Mouse (Mus musculus) heart, embryonic 16.5 days (tissue): ENCODE data around the gene Abca6. TPM values are rescaled to one million over a fixed set of nuclear protein-coding genes. Genes with fewer than 3 reads are reported as not detected.

Source experiments
- ATAC-seq: fragments of 200-750 bp; cut with Nextera tagmentation; replicated peaks from 2 replicates; pipeline ENCODE4 v1.8.0; 2017; ENCODE audit warnings: moderate number of reproducible peaks; ENCODE audit not compliant: insufficient read depth, low FRiP score; ENCODE audit errors: extremely low read depth
- H3K27ac ChIP-seq: fragments of 300-500 bp; sonication (generic); 2 replicates; pipeline ENCODE4 v1.5.1; 2014; ENCODE audit warnings: mild to moderate bottlenecking, low read length, control low read depth, moderate library complexity
- H3K27me3 ChIP-seq: fragments of 300-500 bp; sonication (generic); 2 replicates; pipeline ENCODE4 v1.6.1; 2014; ENCODE audit warnings: low read length, mixed read lengths; ENCODE audit not compliant: control insufficient read depth, insufficient read depth
- H3K36me3 ChIP-seq: fragments of 300-500 bp; sonication (generic); 2 replicates; pipeline ENCODE4 v1.6.1; 2014; ENCODE audit not compliant: control insufficient read depth, insufficient read depth
- H3K4me1 ChIP-seq: fragments of 300-500 bp; sonication (generic); 2 replicates; pipeline ENCODE4 v1.6.1; 2014; ENCODE audit warnings: low read length, mixed read lengths; ENCODE audit not compliant: control insufficient read depth, insufficient read depth
- H3K4me2 ChIP-seq: fragments of 300-500 bp; sonication (generic); 2 replicates; pipeline ENCODE4 v1.6.1; 2014; ENCODE audit warnings: low read depth, mild to moderate bottlenecking, control low read depth, low read length
- H3K4me3 ChIP-seq: fragments of 300-500 bp; sonication (generic); 2 replicates; pipeline ENCODE4 v1.5.1; 2014; ENCODE audit warnings: mild to moderate bottlenecking, control low read depth, low read length
- H3K9ac ChIP-seq: fragments of 300-500 bp; sonication (generic); 2 replicates; pipeline ENCODE4 v1.6.1; 2014; ENCODE audit warnings: low read length, control low read depth
- H3K9me3 ChIP-seq: fragments of 300-500 bp; sonication (generic); replicated peaks from 2 replicates; pipeline ENCODE4 v1.6.1; 2016; ENCODE audit warnings: low read length; ENCODE audit not compliant: control insufficient read depth
- WGBS: fragments of 180-500 bp; shearing (Covaris S2); extraction: QIAGEN DNeasy Blood & Tissue Kit; methylation state at CpG from one replicate; pipeline ENCODE4 v1.1.7; 2014; 5-methylcytosine and 5-hydroxymethylcytosine counted together
- polyA plus RNA-seq: library from polyadenylated mRNA; unstranded; fragments of >200 nt; fragmentation: Nextera tagmentation; extraction: Ambion mirVana; gene quantifications from 2 replicates; pipeline ENCODE4 v1.2.1, GENCODE M21; 2015

The Abca6 gene
- polyA plus RNA-seq, 1 experiment from 2014 or later: 1.2 TPM

DNA sequence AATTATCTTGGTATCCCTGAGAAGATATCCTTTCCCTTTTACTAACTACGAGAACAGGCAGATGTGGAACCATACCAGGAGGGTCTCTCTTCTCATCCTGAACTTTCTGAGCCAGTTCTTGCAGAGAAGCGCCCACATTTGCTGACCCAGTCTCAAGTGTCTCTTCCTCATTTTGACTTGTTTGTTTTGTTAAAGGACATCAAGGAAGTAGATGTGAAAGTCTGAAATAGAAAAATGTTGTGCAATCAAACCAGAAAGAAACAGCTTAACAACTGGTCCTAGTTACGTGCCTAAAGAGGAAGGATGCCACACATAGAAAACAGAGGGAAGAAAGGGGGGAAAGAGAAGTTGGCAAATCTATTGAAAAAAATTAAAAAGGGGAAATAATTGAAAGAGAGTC lies 85.8 kb downstream of the Abca6 start:
- H3K4me2 ChIP-seq: no peak overlapping the region
- H3K27ac ChIP-seq: no peak overlapping the region
- H3K4me1 ChIP-seq: no peaks in the 10 kb centered on the region
- no peaks in the 10 kb centered on the region for H3K9me3 ChIP-seq
- H3K27me3 ChIP-seq: no peaks in the 10 kb centered on the region
- no peaks in the 10 kb centered on the region for H3K36me3 ChIP-seq
- no peak for ATAC-seq
- no peak overlapping the region for H3K4me3 ChIP-seq
- 60% methylated on average over 3 of the region's 3 CpGs for WGBS
- H3K9ac ChIP-seq: no peak overlapping the region

DNA sequence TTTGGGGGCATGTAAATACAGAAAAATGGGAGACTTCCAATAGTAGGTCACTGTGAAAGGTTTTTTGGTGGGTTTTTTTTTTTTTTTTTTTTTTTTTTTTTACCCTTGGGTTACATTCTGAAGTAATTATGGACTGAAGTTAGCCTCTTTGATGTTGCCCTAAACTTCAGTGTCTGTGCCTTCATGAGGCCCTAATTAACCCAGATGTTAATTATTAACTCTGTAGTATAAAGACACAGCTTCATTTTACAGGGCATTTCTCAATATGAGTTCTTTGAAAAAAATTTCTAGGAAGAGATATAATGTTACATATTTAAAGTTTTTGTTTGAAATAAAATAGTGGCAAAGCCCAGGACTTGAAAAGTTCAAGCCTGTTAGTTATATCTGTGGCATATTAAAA lies 86.2 kb downstream of the Abca6 start:
- Histone ChIP-seq H3K4me3 (no peak overlapping the region), H3K36me3 (no peaks in the 10 kb centered on the region), H3K27me3 (no peaks in the 10 kb centered on the region), H3K4me1 (no peaks in the 10 kb centered on the region), H3K4me2 (no peak overlapping the region), H3K9me3 (no peaks in the 10 kb centered on the region), H3K27ac (no peak overlapping the region), H3K9ac (no peak overlapping the region)
- ATAC-seq: no peak

DNA sequence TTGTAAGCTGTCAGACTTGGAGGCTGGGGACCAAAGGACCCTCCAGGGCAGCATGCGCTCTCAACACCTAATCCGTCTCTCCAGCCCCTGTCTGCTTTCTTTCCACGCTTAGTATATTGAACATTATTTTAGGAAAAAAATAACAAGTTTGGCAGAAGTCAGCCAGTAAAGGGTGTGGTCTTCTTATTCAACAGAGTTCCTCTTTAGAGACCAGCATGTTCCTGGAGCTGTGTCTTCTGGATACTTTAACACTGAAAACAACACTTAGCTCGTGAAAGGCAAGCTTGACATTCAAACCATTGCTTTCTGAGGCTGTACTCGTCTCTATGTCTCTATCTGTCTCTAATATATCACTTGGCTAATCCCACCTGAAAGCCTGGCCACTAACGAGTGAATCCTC lies 94.5 kb downstream of the Abca6 start:
- 50% methylated on average over 6 of the region's 6 CpGs for WGBS
- Histone ChIP-seq H3K36me3 (no peaks in the 10 kb centered on the region), H3K27me3 (no peaks in the 10 kb centered on the region)

DNA sequence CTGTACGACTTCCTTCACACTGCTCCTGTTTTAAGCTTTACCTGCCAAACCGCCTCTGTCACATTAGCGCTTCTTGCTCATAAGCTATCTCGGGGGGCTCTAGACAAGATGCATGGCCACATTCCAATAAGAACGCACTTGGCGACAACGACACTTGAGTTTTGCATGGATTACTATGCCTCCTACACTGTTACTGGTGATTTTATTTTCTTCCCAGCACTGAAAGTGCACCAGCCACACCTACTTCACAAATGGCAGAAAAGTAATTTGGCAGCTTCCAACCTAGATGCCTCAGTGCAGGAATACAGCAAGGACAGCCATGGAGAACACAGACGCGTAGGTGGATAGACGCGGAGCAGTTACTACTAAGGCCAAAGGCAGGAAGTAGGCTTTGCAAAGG lies 95.6 kb downstream of the Abca6 start:
- Histone ChIP-seq H3K36me3 (peaks cover 3% of the 10 kb centered on the region; the same call in 1 of the 2 replicates), H3K9me3 (no peaks in the 10 kb centered on the region), H3K4me1 (no peaks in the 10 kb centered on the region), H3K4me3 (no peak overlapping the region), H3K27me3 (no peaks in the 10 kb centered on the region), H3K9ac (no peak overlapping the region), H3K4me2 (no peak overlapping the region), H3K27ac (no peak overlapping the region)
- no peak for ATAC-seq
- WGBS: 91% methylated on average over 11 of the region's 11 CpGs

More for the DNA sequence above, 94.5 kb downstream of the Abca6 start:
- Histone ChIP-seq H3K4me3 (no peak overlapping the region), H3K9ac (no peak overlapping the region), H3K9me3 (no peaks in the 10 kb centered on the region), H3K4me2 (no peak overlapping the region), H3K27ac (no peak overlapping the region), H3K4me1 (no peaks in the 10 kb centered on the region)
- no peak for ATAC-seq

DNA sequence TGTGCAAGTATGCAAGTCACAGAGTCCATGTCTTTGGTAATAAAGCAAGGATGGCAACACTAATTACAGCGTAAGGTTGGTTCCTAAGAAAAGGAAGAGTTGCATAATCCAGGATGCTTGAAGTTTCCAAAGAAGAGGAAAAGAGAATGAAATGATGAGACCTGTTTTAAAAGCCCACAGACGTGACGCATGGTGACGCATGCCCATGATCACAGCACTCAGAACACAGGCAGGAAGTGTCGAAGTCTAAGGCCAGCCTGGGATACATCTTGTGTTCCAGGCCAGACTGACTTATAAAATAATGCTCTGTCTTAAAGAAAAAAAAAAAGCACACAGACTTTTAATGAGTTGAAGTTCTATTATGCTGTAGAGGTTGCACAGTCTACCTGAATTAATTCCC lies 103.9 kb downstream of the Abca6 start:
- peaks cover 3% of the 10 kb centered on the region; the same call in 1 of the 2 replicates for H3K36me3 ChIP-seq
- WGBS: 90% methylated on average over 5 of the region's 5 CpGs
- no peak overlapping the region for H3K4me3 ChIP-seq
- no peak overlapping the region for H3K27ac ChIP-seq
- no peak for ATAC-seq
- H3K9me3 ChIP-seq: no peaks in the 10 kb centered on the region
- H3K4me2 ChIP-seq: no peak overlapping the region
- H3K4me1 ChIP-seq: no peaks in the 10 kb centered on the region
- no peaks in the 10 kb centered on the region for H3K27me3 ChIP-seq
- no peak overlapping the region for H3K9ac ChIP-seq

- Histone ChIP-seq H3K4me1 (no peaks in the 10 kb centered on the region), H3K27me3 (no peaks in the 10 kb centered on the region), H3K9me3 (no peaks in the 10 kb centered on the region), H3K36me3 (no peaks in the 10 kb centered on the region), H3K4me2 (no peak overlapping the region), H3K9ac (no peak overlapping the region), H3K4me3 (no peak overlapping the region), H3K27ac (no peak overlapping the region)
- 78% methylated on average over 11 of the region's 11 CpGs for WGBS
- ATAC-seq: no peak
These were observed 106.2 kb downstream of the Abca6 start for GRCm38 (mm10) chr11:110145421-110145820.

DNA sequence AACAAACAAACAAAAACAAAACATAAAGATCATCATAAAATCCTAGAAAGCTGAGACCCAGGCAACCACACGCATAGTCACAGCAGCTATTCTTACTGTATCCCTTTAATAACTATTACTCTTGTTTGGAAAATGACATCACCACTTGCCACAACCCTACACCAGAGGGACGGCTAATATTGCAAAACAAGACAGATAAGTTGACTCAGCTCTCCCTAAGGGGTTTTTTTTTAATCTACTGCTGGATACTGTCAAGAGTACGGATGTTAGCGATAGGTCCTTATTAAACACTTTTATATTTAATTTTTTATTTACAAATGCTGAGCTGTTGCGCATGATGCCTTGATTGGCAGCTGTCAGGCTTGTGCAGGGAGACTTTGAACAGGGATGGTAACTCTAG lies 120.8 kb downstream of the Abca6 start:
- H3K36me3 ChIP-seq: no peaks in the 10 kb centered on the region
- H3K27ac ChIP-seq: no peak overlapping the region
- no peaks in the 10 kb centered on the region for H3K9me3 ChIP-seq
- H3K9ac ChIP-seq: no peak overlapping the region
- H3K4me2 ChIP-seq: no peak overlapping the region
- no peak overlapping the region for H3K4me3 ChIP-seq
- H3K4me1 ChIP-seq: no peaks in the 10 kb centered on the region
- ATAC-seq: 0 out of 2 replicates have a peak, but pooled peaks have one; percentile 41
- WGBS: 57% methylated on average over 5 of the region's 5 CpGs
- H3K27me3 ChIP-seq: no peaks in the 10 kb centered on the region

Other genes with a start within 250 kb of the Abca6 start
- gene Abca8a, start 155.8 kb downstream of the Abca6 start, polyA plus RNA-seq: 5.9 and 6.4 TPM in 2 replicates
- 3.5 and 4.1 TPM in 2 replicates for gene Abca9, start 83.6 kb downstream of the Abca6 start, polyA plus RNA-seq
- 2.7 and 3.1 TPM in 2 replicates for gene Abca5, start 85.9 kb upstream of the Abca6 start, polyA plus RNA-seq
- gene Map2k6, start 147.3 kb upstream of the Abca6 start, polyA plus RNA-seq: 15.1 and 15.4 TPM in 2 replicates